Mouse (Mus musculus) myocyte (in vitro differentiated cells): ENCODE data around the gene Prune1. TPM values are rescaled to one million over a fixed set of nuclear protein-coding genes. Genes with fewer than 3 reads are reported as not detected.

Experiments
- H3K27me3 ChIP-seq: one replicate; pipeline ENCODE4 v1.6.1; 2011; ENCODE audit not compliant: control insufficient read depth, insufficient read depth, insufficient read length
- H3K36me3 ChIP-seq: one replicate; pipeline ENCODE4 v1.6.1; 2011; ENCODE audit not compliant: control insufficient read depth, insufficient read depth
- H3K4me2 ChIP-seq: one replicate; pipeline ENCODE4 v1.6.1; 2011; ENCODE audit warnings: low read depth, control low read depth
- H3K4me3 ChIP-seq: one replicate; pipeline ENCODE4 v1.5.1; 2011; ENCODE audit warnings: mild to moderate bottlenecking, control low read depth, moderate library complexity
- H3K79me2 ChIP-seq: one replicate; pipeline ENCODE4 v1.6.1; 2011; ENCODE audit not compliant: control insufficient read depth, insufficient read depth
- H3ac ChIP-seq: one replicate; pipeline ENCODE4 v1.6.1; 2011; ENCODE audit not compliant: control insufficient read depth, insufficient read length
- CEBPB ChIP-seq: IDR thresholded peaks from 2 replicates; pipeline ENCODE4 v1.6.1; 2011; ENCODE audit warnings: mild to moderate bottlenecking, moderate library complexity; ENCODE audit not compliant: poor library complexity, insufficient read depth, severe bottlenecking
- E2F4 ChIP-seq: IDR thresholded peaks from one replicate; pipeline ENCODE4 v1.6.1; 2011; ENCODE audit warnings: mild to moderate bottlenecking, control low read depth, moderate library complexity; ENCODE audit not compliant: insufficient read depth
- MAX ChIP-seq: IDR thresholded peaks from one replicate; pipeline ENCODE4 v1.6.1; 2011; ENCODE audit warnings: low read depth, mild to moderate bottlenecking, control low read depth
- MYOD1 ChIP-seq, 3 experiments: IDR thresholded peaks; one replicate each; pipeline ENCODE4 v1.6.1; 2011; ENCODE audit warnings: control low read depth in 2 of 3, low read depth in 2 of 3, mild to moderate bottlenecking in 2 of 3, moderate library complexity in 1 of 3; ENCODE audit not compliant: insufficient read length in 2 of 3, control insufficient read depth in 1 of 3
- MYOG ChIP-seq, 3 experiments: IDR thresholded peaks; one replicate each; pipeline ENCODE4 v1.6.1; 2011; ENCODE audit warnings: control low read depth in 2 of 3, low read depth in 2 of 3, mild to moderate bottlenecking in 2 of 3; ENCODE audit not compliant: insufficient read length in 2 of 3, control insufficient read depth in 1 of 3, insufficient read depth in 1 of 3
- POLR2A ChIP-seq: IDR thresholded peaks from one replicate; pipeline ENCODE4 v1.6.1; 2011; ENCODE audit warnings: low read depth, mild to moderate bottlenecking, control low read depth, moderate library complexity; ENCODE audit not compliant: insufficient read length
- POLR2AphosphoS2 ChIP-seq: IDR thresholded peaks from one replicate; pipeline ENCODE4 v1.6.1; 2011; ENCODE audit warnings: low read depth, control low read depth; ENCODE audit not compliant: insufficient read length
- REST ChIP-seq: IDR thresholded peaks from one replicate; pipeline ENCODE4 v1.6.1; 2011; ENCODE audit warnings: mild to moderate bottlenecking, control low read depth, moderate library complexity; ENCODE audit not compliant: insufficient read depth, insufficient read length
- SRF ChIP-seq: IDR thresholded peaks from one replicate; pipeline ENCODE4 v1.6.1; 2011; ENCODE audit warnings: low read depth; ENCODE audit not compliant: control insufficient read depth, insufficient read length
- TCF12 ChIP-seq: IDR thresholded peaks from one replicate; pipeline ENCODE4 v1.6.1; 2011; ENCODE audit warnings: mild to moderate bottlenecking, control low read depth; ENCODE audit not compliant: poor library complexity, insufficient read depth, severe bottlenecking
- TCF3 ChIP-seq: IDR thresholded peaks from one replicate; pipeline ENCODE4 v1.6.1; 2011; ENCODE audit warnings: low read depth, control low read depth; ENCODE audit not compliant: insufficient read length
- USF1 ChIP-seq: IDR thresholded peaks from one replicate; pipeline ENCODE4 v1.6.1; 2011; ENCODE audit warnings: low read depth, mild to moderate bottlenecking, control low read depth, moderate library complexity
- polyA plus RNA-seq: library from polyadenylated mRNA; unstranded; fragments of >200 nt; fragmentation: generic; extraction: Trizol; gene quantifications from one replicate; pipeline ENCODE4 v1.2.1, GENCODE M21; 2012; ENCODE audit warnings: missing spikeins

Gene Prune1
- polyA plus RNA-seq, 1 experiment = 43.1 TPM

DNA sequence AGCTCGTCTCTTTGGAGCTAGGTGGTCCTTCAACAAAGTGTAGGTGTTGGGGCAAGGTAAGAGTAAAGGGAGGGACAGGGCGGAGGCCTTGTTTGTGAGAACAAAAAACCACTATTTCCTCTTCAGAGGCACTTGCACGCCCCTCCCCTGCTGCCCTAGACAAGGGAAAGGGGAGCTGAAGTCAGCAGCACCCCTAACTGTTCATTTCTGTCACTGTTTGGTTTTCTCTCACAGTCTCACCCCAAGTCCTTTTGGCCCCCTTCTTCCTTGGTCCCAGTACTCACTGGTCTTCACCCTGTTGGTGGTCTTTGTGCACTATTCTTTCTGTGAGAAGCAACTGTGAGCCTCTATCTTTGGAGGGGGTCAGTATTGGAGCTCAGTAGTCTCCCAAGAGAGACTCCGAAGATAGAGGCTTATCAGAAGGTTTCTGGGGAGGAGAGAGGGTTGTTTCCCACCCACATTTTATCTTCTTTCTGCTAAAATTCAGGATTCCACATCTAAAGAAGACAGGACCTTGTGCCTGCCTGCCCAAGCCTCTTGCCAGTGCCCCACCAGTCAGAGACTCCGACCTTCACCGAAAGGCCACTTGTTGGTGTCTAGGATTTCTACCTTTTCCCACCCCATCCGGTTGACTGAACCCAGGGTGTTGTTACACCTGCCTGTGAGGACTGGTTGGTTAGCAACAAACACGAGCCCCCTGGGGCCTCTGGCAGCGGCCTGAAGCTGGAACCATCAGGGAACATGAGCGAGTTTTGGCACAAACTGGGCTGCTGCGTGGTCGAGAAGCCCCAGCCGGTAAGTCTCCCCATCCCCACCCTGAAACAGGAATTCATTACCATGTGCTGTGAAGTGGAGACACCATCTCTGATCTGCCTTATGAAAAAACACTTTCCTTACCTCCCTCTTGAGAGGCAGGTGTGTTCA is 50.3 kb downstream of the Prune1 start, which contains the start of gene Mllt11:
TSS of gene Mllt11 (minus strand) at position 874 of the 924 bp plus-strand sequence.
- H3K27me3 ChIP-seq = no peaks in the 10 kb centered on the region
- peak within 1 kb of the TSS; percentile 94 for H3K4me3 ChIP-seq
- H3K79me2 ChIP-seq = peaks cover 65% of the 10 kb centered on the region
- peak within 1 kb of the TSS; percentile 95 for H3K4me2 ChIP-seq
- TF ChIP-seq REST (no peak), SRF (no peak), CEBPB (no peak), TCF3 (no peak), USF1 (no peak), MYOG (IDR thresholded peaks at IDR 0.05; ENCODE audit: control insufficient read depth in 1 of 3, insufficient read depth in 1 of 3, insufficient read length in 2 of 3, low read depth in 2 of 3) (no peak), POLR2AphosphoS2 (no peak), MYOD1 (IDR thresholded peaks at IDR 0.05; ENCODE audit: control insufficient read depth in 1 of 3, insufficient read length in 2 of 3, low read depth in 2 of 3) (no peak), POLR2A (no peak)
- peaks cover 42% of the 10 kb centered on the region for H3K36me3 ChIP-seq
- H3ac ChIP-seq = no peak within 1 kb of the TSS

DNA sequence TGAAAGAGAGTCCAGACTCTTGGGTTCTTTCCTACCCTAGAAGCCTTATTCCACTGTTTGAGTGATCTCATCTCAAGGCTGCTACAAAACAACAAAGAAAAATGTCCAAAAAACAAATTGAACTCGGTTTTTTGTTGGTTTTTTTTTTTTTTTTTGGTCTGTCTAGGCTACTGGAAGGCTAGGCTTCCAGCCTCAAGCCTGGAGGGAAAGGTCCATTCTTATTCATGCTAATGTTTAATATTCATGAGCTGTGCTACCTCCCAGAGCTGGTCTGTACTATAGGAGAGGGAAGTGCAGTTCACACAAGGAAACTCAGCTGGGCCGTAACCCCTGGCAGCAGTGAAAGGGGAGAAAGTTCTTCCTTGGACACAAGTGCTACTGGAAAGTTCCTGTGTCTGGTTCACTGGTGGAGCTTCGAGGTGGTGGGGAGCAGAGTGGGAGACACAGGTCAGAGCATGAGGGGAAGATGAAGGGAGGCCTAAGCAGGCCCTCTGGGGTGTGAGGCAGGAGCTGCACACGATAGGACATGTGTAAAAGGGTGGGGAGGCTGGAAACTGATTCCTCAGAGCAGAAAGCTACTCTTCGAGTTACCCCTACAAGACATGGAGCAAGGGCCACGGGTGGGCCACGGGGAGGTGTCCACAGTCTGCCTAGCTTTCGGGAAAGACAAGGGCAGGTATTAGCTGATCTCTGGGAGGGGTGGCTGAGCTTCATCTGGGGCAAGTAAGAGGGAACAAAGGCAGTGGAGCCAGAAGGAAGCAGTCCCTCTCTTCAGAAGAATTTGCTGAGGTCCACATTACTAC is 51.2 kb downstream of the Prune1 start:
- peaks cover 33% of the 10 kb centered on the region for H3K36me3 ChIP-seq
- no peaks in the 10 kb centered on the region for H3K27me3 ChIP-seq
- TF ChIP-seq E2F4 = no peak
- TF ChIP-seq USF1 = no peak
- peak; percentile 51 for TF ChIP-seq POLR2AphosphoS2
- TF ChIP-seq SRF = no peak
- peak overlapping the region; percentile 94 for H3K4me3 ChIP-seq
- H3K4me2 ChIP-seq = peak overlapping the region; percentile 95
- peak overlapping the region; percentile 75 for H3ac ChIP-seq
- peaks cover 73% of the 10 kb centered on the region for H3K79me2 ChIP-seq

DNA sequence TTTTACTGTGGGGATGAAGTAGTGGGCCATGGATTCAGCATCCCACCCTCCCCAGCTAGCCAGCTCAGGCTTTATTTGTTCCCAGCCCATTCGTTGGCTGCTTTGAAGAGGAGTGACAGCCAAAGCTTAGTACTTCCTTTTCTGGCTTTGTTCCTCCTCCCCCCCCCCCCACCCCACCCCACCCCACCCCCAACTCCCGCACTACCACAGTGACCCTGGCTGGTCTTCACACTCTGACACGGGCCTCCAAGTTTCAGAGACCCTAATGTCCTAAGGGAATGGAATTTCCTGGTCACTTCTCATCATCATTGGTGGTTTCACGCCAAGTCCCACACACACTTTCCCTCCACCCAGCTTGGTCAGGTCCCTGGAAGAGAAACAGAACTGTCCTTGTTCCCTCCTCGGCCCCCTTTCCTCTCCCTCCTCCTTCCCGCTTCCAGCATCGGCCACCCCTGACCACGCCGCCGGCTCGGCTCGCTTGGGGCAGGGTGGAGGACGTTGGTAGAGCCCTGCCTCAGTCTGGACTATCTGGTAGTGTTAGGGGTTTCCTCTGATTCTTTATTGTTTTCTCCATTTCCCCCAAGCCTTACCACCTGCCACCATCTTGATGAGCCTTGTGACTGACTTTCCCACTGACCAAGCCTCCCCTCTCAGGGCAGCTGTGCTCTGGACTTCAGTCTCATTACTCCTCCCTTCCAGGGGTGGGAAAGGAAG is 51.9 kb downstream of the Prune1 start:
- peaks cover 81% of the 10 kb centered on the region for H3K79me2 ChIP-seq
- no peaks in the 10 kb centered on the region for H3K27me3 ChIP-seq
- TF ChIP-seq MYOD1 (IDR thresholded peaks at IDR 0.05; ENCODE audit: control insufficient read depth in 1 of 3, insufficient read length in 2 of 3, low read depth in 2 of 3) = peak in 2 of 3 experiments; percentile 54 to 58
- TF ChIP-seq POLR2AphosphoS2 = peak; percentile 2
- TF ChIP-seq POLR2A = peak; percentile 55
- TF ChIP-seq TCF3 = no peak
- no peak for TF ChIP-seq REST
- no peak for TF ChIP-seq MAX
- TF ChIP-seq USF1 = no peak
- TF ChIP-seq MYOG (IDR thresholded peaks at IDR 0.05; ENCODE audit: control insufficient read depth in 1 of 3, insufficient read depth in 1 of 3, insufficient read length in 2 of 3, low read depth in 2 of 3) = peak in 2 of 3 experiments; percentile 52 to 55
- no peak for TF ChIP-seq SRF
- no peak for TF ChIP-seq E2F4
- no peak for TF ChIP-seq CEBPB
- no peak for TF ChIP-seq TCF12
- H3K4me3 ChIP-seq = peak overlapping the region; percentile 94
- H3ac ChIP-seq = peak overlapping the region; percentile 75
- peak overlapping the region; percentile 95 for H3K4me2 ChIP-seq
- peaks cover 25% of the 10 kb centered on the region for H3K36me3 ChIP-seq

DNA sequence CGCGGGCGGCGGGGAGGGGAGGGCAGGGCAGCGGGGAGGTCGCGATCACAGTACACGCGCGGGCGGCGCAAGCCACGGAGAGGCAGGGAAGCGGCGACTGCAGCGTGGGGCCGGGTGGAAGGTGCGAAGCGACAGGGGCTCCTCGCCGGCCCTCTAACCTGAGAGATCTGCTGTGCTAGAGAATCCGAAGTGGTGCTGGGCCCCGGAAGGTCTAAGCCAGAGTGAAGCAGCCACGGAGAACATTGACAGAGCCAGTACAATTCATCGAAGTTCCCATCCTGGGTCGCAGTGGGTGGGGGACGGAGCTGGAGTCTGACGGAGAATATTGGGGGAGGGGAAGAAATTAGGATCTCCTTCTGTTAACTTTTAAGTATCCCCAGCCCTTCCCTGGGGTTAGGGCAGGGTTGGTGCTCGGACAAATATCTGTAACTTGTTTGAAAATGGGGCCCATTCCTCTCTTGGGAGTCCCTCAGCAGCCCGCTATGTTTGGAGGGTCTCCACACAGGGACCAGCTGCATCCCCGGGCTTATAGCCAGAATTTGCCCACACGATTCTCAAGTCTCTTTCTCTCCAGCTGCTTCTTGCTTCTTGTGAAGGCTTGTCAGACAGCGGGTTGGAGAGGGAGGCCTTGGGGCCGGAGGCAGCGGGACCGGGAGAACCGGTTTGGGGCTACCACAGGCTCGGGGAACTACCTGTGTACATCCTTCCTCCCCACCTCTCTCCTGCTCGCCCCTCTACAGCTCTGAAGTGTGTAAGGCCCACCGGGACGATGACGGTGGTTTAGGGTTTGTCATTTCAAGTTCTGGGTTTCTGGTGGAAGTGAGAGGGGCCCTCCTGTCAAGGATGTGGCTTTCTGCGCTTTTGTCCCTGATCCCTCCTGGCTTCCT is 52.7 kb downstream of the Prune1 start:
- Histone ChIP-seq H3K79me2 (peaks cover 89% of the 10 kb centered on the region), H3K4me2 (peak overlapping the region; percentile 95), H3ac (peak overlapping the region; percentile 75), H3K27me3 (no peaks in the 10 kb centered on the region), H3K36me3 (peaks cover 23% of the 10 kb centered on the region), H3K4me3 (peak overlapping the region; percentile 94)
- no peak for TF ChIP-seq SRF
- TF ChIP-seq MAX = no peak
- peak in 1 of 3 experiments; percentile 22 for TF ChIP-seq MYOG (IDR thresholded peaks at IDR 0.05; ENCODE audit: control insufficient read depth in 1 of 3, insufficient read depth in 1 of 3, insufficient read length in 2 of 3, low read depth in 2 of 3)
- TF ChIP-seq USF1 = no peak
- TF ChIP-seq CEBPB = no peak
- TF ChIP-seq MYOD1 (IDR thresholded peaks at IDR 0.05; ENCODE audit: control insufficient read depth in 1 of 3, insufficient read length in 2 of 3, low read depth in 2 of 3) = peak in 1 of 3 experiments; percentile 23
- TF ChIP-seq POLR2A = peak; percentile 10
- no peak for TF ChIP-seq TCF3
- TF ChIP-seq E2F4 = no peak
- no peak for TF ChIP-seq REST
- no peak for TF ChIP-seq TCF12
- peak; percentile 14 for TF ChIP-seq POLR2AphosphoS2
